Mouse (Mus musculus): ENCODE measurements at regions not wholly inside any gene's neighbourhood (a gene's known extent, or its start where the extent isn't known, plus 50 kb on each side); places are given as distances from the start of the nearest gene placed in this dataset.

- no peak for DNase-seq
These were observed 139.8 kb downstream of the Gm9817 start for GRCm38 (mm10) chr13:45218251-45218650.

GRCm38 (mm10) chr13:45219671-45220070 lies 141.2 kb downstream of the Gm9817 start:
- DNase-seq = no peak

DNA sequence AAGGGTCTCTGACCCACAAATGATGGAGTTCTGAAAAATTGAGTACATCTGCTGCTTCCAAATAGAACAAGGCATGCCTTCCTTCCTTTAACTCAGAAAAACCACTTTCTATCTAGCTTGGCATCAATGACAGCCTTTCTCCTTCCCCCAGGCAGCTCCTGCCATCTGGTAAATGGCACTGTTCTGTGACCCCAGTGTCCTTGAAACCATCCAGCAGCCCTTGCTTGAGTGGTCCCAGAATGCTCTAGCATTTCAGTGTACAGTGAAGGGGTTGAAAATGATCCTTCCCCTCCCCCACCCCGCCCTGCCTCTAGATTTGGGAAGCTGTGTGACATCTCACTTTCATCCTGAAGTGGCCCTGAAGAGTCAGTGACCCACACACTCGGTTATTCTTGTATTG lies 152.3 kb downstream of the Gm9817 start:
- DNase-seq = no peak

GRCm38 (mm10) chr13:45235236-45235635 lies 154.3 kb upstream of the Mylip start:
- no peak for DNase-seq

DNA sequence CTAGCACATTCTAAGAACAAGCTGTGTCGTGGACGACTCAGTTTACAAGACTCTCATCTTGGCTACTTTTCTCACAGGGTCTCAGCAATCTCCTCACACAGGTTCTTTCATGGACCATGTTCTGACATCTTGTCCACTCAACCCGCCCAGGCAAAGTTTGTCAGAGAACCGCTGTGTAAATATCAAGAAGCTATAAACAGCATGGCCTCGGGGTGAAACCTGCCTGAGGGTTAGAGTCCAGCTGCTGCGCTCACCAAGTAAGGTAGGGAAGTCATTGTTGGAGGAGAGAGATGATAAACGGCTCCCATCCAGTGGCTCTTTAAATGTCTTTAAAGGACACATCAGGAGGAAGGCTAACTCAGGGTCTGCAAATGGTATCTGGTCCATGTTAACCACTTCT lies 151.3 kb upstream of the Mylip start:
- DNase-seq = no peak

DNA sequence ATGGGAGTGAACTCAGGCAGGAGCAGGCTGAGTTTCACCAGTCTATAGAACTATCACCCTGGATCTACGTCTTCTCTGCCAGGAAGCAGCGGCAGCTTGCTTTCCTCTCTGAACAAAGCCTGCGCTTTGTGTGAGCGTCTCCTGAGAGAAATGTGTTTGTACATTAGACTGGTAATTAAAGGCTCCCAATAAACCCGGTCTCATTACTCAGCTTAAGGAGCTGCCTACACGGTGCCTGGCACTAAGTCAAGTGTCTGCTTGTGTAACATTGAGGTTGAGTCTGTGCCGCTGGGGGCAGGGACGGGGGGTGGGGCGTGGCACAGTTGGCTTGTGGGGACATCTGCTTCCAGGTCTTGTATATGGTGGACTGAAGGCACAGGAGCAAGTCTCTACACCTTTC lies 150.4 kb upstream of the Mylip start:
- peak; percentile 28 for DNase-seq

DNA sequence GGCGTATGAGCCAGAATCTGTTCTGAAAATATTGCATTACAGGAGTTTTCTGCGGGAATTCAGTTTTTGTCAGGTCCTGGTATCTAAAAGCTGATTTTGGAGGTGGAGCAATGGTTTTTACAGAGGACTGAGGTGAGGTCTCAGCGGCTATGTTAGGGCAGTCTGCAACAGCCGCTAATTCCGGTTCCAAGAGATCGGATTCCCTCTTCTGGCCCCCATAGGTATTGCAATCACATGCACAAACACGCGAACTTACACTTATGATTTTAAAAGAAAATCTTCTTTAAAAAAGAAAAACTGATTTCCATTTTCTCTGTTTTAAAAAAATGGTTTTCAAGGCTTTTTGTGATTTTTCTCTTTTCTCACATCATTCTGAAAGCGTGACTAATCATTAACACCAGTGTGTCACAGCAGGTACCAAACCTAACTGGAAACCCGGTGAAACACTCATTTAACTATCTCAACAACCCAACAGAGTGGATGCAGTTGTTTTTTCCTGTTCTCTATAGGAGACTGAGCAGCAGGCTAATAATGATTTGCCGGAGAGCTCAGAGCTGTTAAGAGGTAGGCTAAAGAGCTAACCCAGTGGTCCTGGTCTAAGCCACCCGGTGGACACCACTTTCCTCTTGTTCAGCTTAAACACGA lies 149.4 kb upstream of the Mylip start:
- no peak for DNase-seq

GRCm38 (mm10) chr13:45242261-45242660 lies 147.3 kb upstream of the Mylip start:
- no peak for DNase-seq

DNA sequence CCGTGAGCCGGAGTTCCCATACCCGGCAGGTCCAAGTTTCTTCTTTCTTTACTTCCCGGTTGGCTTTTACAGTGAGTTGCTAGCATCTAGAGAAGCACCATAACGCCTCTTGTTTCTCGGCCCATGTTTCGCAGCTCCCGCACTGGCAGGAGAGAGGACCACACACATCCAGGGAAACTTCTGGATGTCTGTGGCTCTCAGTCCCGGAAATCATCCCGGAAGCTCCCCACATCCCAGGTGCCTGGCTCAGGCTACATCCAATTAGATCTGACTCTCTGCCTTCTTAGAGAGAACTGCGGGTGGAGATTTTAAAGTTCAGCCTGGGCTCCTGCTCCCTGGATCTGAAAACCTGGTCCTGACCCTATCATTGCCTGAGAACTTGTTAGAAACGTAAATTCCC lies 146.8 kb upstream of the Mylip start:
- no peak for DNase-seq

DNA sequence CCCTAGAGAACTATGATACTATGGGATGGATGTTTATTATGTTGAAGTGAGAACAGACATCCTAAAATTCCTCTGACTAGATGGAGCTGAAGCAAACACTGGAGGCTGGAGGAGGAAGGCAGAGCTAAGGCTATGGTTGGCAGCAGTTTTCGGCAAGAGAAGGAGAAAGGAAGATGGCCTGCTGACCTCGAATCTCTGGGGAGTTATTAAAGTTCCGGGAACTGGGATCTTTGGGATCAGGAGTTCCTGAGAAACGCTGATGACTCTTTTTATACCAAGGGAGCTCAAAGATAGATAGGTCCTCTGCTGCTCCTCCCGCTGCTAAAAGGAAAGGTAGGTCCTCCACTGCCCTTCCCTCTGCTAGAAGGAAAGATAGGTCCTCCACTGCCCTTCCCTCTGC lies 143.9 kb upstream of the Mylip start:
- no peak for DNase-seq

- no peak for DNase-seq
These were observed 143.2 kb upstream of the Mylip start for GRCm38 (mm10) chr13:45246341-45246740.

DNA sequence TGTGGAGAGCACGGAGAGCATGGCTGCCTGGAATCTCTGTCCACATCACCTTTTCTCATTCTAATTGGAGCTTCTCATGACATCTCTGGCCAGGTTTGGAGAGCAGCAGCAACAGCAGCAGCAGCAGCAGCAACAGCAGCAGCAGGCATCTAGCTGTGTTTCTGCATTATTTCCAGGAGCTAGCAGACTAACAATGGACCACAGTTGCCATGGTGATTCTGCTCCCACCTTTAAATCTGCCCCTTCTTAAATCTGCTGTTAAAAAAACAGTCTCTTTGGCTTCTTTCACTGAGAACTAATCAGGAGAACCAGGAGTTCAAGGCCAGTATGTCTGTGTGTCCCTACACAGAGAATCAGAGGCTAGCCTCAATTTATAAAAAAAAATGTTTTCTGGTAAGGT lies 139.5 kb upstream of the Mylip start:
- DNase-seq = no peak

DNA sequence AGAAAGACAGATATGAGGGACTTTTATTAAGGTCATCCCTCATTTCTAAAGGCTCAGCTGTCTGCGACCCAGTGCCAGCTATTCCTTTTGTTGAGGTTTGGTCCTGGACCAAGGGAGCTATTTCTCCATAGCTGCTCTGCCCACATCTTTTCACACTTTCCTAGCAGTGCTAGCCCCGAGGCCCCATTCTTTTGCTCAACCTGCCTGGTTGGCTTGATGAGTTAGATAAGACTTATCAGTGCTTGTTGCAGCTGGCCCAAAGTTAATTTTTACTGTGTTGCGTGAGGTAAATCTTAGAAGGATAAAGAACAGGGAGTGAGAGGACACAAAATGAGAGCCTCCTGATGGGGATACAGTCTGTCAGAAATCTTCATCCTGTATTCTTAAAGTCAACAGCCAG lies 138.5 kb upstream of the Mylip start:
- DNase-seq = no peak

DNA sequence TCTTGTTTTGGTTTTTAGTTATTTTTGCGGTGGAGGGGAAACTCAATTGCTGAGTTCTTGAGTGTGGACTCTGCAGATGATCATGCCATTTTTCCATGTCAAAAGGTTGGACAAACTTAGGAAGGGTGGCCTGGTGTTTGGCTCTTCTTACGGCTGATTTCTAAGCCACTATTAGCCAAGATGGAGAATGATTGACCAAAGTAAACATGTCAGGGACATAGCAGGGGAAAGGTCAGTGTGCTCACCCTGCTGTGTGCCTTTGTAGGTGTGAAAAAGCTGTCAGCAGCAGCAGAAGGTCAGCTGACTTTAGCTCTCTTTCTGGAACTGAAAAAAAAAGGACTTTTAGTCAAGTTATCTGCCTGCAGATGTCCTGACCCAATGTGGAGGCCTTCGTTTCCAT lies 137.4 kb upstream of the Mylip start:
- DNase-seq = no peak

- no peak for DNase-seq
These were observed 136.3 kb upstream of the Mylip start for GRCm38 (mm10) chr13:45253221-45253620.

DNA sequence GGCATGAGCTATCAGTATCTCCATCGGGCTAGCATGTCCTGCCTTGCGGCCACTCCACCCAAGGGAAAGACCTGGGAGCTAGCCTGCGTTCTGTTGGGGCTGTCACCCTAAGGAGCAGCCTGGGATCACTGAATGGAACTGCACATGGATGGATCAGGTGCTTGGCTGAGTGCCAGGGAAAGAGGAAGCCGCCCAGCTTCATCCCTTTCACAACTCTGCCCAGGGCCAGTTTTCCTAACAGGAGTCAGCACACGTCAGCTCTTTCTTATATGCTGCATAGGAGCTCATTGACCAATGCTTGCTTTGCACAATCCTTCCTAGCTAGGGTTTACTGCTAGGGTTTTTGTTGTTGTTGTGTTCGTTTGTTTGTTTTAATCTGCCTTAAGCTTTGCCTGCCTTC lies 134.3 kb upstream of the Mylip start:
- no peak for DNase-seq

DNA sequence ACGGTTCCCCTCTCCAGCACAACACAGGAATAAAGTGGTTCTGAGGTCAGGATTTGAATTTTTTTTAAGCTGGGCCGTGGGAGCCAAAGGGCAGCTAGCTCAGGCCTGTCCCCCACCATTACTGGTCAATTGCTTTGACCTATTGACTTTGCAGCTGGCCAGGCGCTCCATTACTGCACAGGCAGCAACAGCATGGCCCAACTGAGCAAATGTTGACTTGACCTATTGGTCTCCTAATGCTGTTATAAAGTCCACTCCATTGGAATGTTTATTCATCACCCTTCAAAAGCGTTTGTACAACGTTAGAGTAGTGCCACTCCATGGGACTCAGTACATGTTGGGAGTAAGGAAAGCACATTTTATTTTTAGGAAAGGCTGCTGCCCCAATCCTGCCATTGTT lies 127.5 kb upstream of the Mylip start:
- DNase-seq = no peak

DNA sequence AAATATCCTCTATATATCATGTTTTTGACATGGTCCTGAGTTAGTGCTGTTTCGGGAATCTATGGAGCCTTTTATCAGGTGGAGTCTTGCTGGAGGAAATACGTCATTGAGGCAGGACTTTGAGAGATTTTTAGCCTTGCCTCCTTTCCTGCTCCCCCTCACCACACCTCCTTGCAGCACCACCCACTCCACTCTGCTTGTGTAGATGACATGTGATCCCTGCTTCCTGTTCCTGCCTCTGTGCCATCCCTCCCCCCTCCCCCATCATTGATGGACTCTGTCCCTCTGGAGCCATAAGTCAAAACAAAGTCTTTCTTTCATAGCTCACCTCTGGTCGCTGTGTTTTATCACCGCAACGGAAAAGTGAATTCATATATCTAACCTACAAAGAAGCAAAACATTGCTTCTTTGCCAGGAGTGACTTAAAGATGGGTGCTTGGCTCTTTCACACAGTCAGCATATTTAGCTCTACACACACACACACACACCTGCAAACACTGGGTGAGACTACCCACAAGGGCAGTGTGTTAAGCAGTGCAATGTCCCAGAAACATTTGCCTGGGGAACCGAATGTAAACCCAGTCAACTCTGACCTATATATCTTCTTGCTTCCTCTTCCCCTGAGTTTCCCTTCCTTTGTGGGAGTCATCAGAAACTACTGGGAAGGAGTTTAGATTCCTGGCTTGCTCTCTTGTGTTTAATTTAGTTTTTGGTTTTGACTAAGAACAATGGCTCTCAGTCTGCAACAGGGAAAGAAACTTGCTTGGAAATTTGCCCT lies 123.1 kb upstream of the Mylip start:
- no peak for DNase-seq

GRCm38 (mm10) chr13:45267446-45267845 lies 122.1 kb upstream of the Mylip start:
- DNase-seq = no peak

DNA sequence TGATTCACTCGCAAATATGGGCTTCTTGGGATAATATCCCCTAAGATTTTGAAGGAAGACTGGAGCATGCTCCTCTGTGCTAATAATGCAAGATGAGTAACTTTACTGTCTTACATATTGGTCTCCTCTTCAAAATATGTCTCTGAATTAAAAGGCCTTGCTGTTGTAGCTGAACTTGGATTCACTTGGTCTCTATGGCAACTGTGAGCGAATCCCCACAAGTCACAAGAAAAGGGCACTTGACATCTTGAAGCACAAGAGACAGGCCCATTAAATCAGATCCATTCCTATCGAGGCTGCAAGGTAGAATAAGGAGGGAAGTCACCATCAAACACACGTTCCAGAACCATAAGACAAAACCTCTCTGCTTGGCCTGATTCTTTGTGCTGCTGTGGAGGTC lies 121.6 kb upstream of the Mylip start:
- DNase-seq = no peak

GRCm38 (mm10) chr13:45274261-45274884 lies 115.2 kb upstream of the Mylip start:
- no peak for DNase-seq

DNA sequence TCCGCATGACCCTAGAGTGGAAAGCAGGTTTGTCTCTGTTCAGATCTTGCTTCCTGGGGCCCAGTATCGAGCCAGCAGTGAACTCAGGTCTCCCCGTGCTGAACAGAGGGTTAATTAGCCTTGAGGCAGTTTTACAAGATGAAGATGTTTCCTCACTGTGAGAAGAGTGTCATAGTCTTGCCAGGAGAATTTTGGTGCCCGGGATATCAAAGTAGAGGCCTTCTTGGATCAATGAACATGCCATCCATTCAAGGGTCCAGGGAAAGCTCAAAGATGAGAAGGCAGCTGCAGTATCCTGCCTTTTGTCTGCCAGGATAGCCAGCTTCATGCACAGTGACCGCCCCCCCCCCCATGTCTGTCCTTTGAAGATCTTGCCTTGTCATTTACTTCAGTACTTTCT lies 114.2 kb upstream of the Mylip start:
- no peak for DNase-seq

- no peak for DNase-seq
These were observed 111.6 kb upstream of the Mylip start for GRCm38 (mm10) chr13:45277842-45278416.

- no peak for DNase-seq
These were observed 108.4 kb upstream of the Mylip start for GRCm38 (mm10) chr13:45281106-45281505.
